Mouse (Mus musculus) testis, adult 2 months (tissue): Measurements from ENCODE around the gene Gm49721. TPM values are rescaled to one million over a fixed set of nuclear protein-coding genes. Genes with fewer than 3 reads are reported as not detected.
"Not testable (repeated sequence)": the region's sequence is repeated elsewhere in the genome, so short reads cannot be mapped to it uniquely, and the experiment has no call there.

Experiments used
- H3K27ac ChIP-seq: fragments of 200-500 bp; 2 replicates; pipeline ENCODE4 v1.5.1; 2012; ENCODE audit warnings: low read depth, low read length; ENCODE audit not compliant: control insufficient read depth, insufficient read depth
- H3K27me3 ChIP-seq: fragments of 200-500 bp; 2 replicates; pipeline ENCODE4 v1.6.1; 2012; ENCODE audit warnings: mild to moderate bottlenecking, low read length, moderate library complexity; ENCODE audit not compliant: control insufficient read depth, insufficient read depth
- H3K36me3 ChIP-seq: fragments of 200-500 bp; 2 replicates; pipeline ENCODE4 v1.6.1; 2012; ENCODE audit warnings: mild to moderate bottlenecking, low read length; ENCODE audit not compliant: control insufficient read depth, insufficient read depth
- H3K4me1 ChIP-seq: fragments of 200-500 bp; 2 replicates; pipeline ENCODE4 v1.6.1; 2012; ENCODE audit warnings: low read length; ENCODE audit not compliant: control insufficient read depth, insufficient read depth
- H3K4me3 ChIP-seq: fragments of 200-500 bp; 2 replicates; pipeline ENCODE4 v1.5.1; 2012; ENCODE audit warnings: low read depth, mild to moderate bottlenecking, low read length, moderate library complexity, mixed read lengths; ENCODE audit not compliant: control insufficient read depth
- POLR2A ChIP-seq: fragments of 200-500 bp; IDR thresholded peaks from 2 replicates; pipeline ENCODE4 v1.6.1; 2012; ENCODE audit warnings: low read depth, mild to moderate bottlenecking, inconsistent platforms, low read length, moderate library complexity; ENCODE audit not compliant: control insufficient read depth
- polyA plus RNA-seq: library from polyadenylated mRNA; depleted of rRNA; stranded (reverse); fragments of >200 nt; gene quantifications from 2 replicates; pipeline ENCODE4 v1.2.3, GENCODE M21; 2012; rRNA removed

The Gm49721 gene
- 0.31 TPM in 1 of 2 replicates, not detected in the other for polyA plus RNA-seq

- peak; percentile 31; the same call in 1 of the 2 replicates for TF ChIP-seq POLR2A
- H3K36me3 ChIP-seq, H3K27ac ChIP-seq, H3K27me3 ChIP-seq, H3K4me1 ChIP-seq: not testable (repeated sequence)
- H3K4me3 ChIP-seq = peak within 1 kb of the TSS; percentile 76
These were observed at the start of gene Gm49721 for GRCm38 (mm10) chr17:6978287-6979248. Gm49721 (plus strand) TSS chr17:6978904.

GRCm38 (mm10) chr17:6931625-6932024, 47.1 kb upstream of the Gm49721 start:
- H3K27ac ChIP-seq, H3K36me3 ChIP-seq, H3K27me3 ChIP-seq, H3K4me1 ChIP-seq, H3K4me3 ChIP-seq: not testable (repeated sequence)

GRCm38 (mm10) chr17:6942560-6942959, 36.1 kb upstream of the Gm49721 start:
- H3K36me3 ChIP-seq, H3K4me3 ChIP-seq, H3K27ac ChIP-seq, H3K4me1 ChIP-seq, H3K27me3 ChIP-seq: not testable (repeated sequence)

- Histone ChIP-seq H3K4me3 (peak overlapping the region; percentile 98), H3K27ac (peak overlapping the region; percentile 98)
- H3K36me3 ChIP-seq, H3K27me3 ChIP-seq, H3K4me1 ChIP-seq: not testable (repeated sequence)
These were observed 31.1 kb upstream of the Gm49721 start for GRCm38 (mm10) chr17:6947637-6947983.

- peak; percentile 75 for TF ChIP-seq POLR2A
- H3K27ac ChIP-seq = peak within 1 kb of the TSS; percentile 98
These were observed 30.5 kb upstream of the Gm49721 start, which contains the start of gene Rsph3b for GRCm38 (mm10) chr17:6947984-6948768. Rsph3b (minus strand) TSS chr17:6948682.

GRCm38 (mm10) chr17:6948769-6949228, 29.9 kb upstream of the Gm49721 start:
- Histone ChIP-seq H3K27ac (peak overlapping the region; percentile 98), H3K4me3 (peak overlapping the region; percentile 98)
- not testable (repeated sequence) for H3K36me3 ChIP-seq, H3K27me3 ChIP-seq, H3K4me1 ChIP-seq

More at GRCm38 (mm10) chr17:6947984-6948768, 30.5 kb upstream of the Gm49721 start, which contains the start of gene Rsph3b:
- not testable (repeated sequence) for H3K36me3 ChIP-seq, H3K4me1 ChIP-seq, H3K27me3 ChIP-seq
- peak within 1 kb of the TSS; percentile 98 for H3K4me3 ChIP-seq

GRCm38 (mm10) chr17:6958881-6959280, 19.8 kb upstream of the Gm49721 start:
- not testable (repeated sequence) for H3K4me1 ChIP-seq, H3K27ac ChIP-seq
- H3K4me3 ChIP-seq = peak overlapping the region; percentile 43; the same call in 1 of the 2 replicates

GRCm38 (mm10) chr17:6959543-6960259, 19.0 kb upstream of the Gm49721 start:
- peak overlapping the region; percentile 41 for H3K4me3 ChIP-seq
- not testable (repeated sequence) for H3K36me3 ChIP-seq, H3K4me1 ChIP-seq, H3K27ac ChIP-seq, H3K27me3 ChIP-seq

More at GRCm38 (mm10) chr17:6958881-6959280, 19.8 kb upstream of the Gm49721 start:
- H3K36me3 ChIP-seq, H3K27me3 ChIP-seq: not testable (repeated sequence)

- not testable (repeated sequence) for H3K4me1 ChIP-seq, H3K36me3 ChIP-seq, H3K27me3 ChIP-seq
- Histone ChIP-seq H3K4me3 (peak overlapping the region; percentile 84; the same call in 1 of the 2 replicates), H3K27ac (peak overlapping the region; percentile 85; the same call in 1 of the 2 replicates)
These were observed 18.4 kb upstream of the Gm49721 start for GRCm38 (mm10) chr17:6960349-6960748.

- peak within 1 kb of the TSS; percentile 85 for H3K27ac ChIP-seq
- not testable (repeated sequence) for H3K27me3 ChIP-seq
These were observed 17.9 kb upstream of the Gm49721 start, which contains the start of gene Tagap1 for GRCm38 (mm10) chr17:6960776-6961175. Tagap1 (minus strand) TSS chr17:6961156.

More at GRCm38 (mm10) chr17:6960776-6961175, 17.9 kb upstream of the Gm49721 start, which contains the start of gene Tagap1:
- H3K36me3 ChIP-seq, H3K4me1 ChIP-seq: not testable (repeated sequence)
- H3K4me3 ChIP-seq = peak within 1 kb of the TSS; percentile 84
